9 mouse cellular contexts compared by ENCODE assay signal in genomic region chr2:162999744-163000143, GRCm38 (mm10). TPM values are rescaled to one million over a fixed set of nuclear protein-coding genes. Genes with fewer than 3 reads are reported as not detected.
DNase-seq lines count a peak whose midpoint lies in the region; ATAC-seq and TF ChIP-seq lines count a peak whose summit lies in the region.
"Had no signal": no experiment of that assay in that cellular context is flagged by ENCODE, and none has a peak within 500 bp of the region (broad histone marks: within the 10 kb centered on the region; RNA-seq: fewer than 3 reads in every experiment).

No protein-coding gene starts in this region.

- no peak overlapping the region for H3K9ac ChIP-seq in limb, embryonic 14.5 days (ENCODE audit: low read depth, low read length, severe bottlenecking)

- TF ChIP-seq CTCF in thymus, adult 2 months (IDR thresholded peaks at IDR 0.05; ENCODE audit: borderline replicate concordance, control insufficient read depth, extremely low read depth, insufficient read depth, low read length, poor library complexity): no peak
- peak; percentile 58; the same call in 1 of the 2 replicates for TF ChIP-seq CTCF in brain, embryonic 14.5 days (IDR thresholded peaks at IDR 0.05; ENCODE audit: borderline replicate concordance, extremely low read depth, insufficient read depth, insufficient read length)

- no peaks in the 10 kb centered on the region for H3K27me3 ChIP-seq in thymus, adult 2 months (ENCODE audit: control insufficient read depth, insufficient read depth, low read length)
- H3K27me3 ChIP-seq in limb, embryonic 14.5 days (ENCODE audit: control insufficient read depth, insufficient read depth, low read length): no peaks in the 10 kb centered on the region

- no peak overlapping the region for H3K4me3 ChIP-seq in thymus, adult 2 months (ENCODE audit: control insufficient read depth, insufficient read depth, low read length)
- H3K4me3 ChIP-seq in limb, embryonic 14.5 days (replicated peaks; ENCODE audit: low read length): no peak overlapping the region

- no peak for TF ChIP-seq POLR2A in thymus, adult 2 months (IDR thresholded peaks at IDR 0.05; ENCODE audit: control insufficient read depth, extremely low read depth, insufficient read depth, low read length, poor library complexity)
- TF ChIP-seq POLR2A in brain, embryonic 14.5 days (IDR thresholded peaks at IDR 0.05; ENCODE audit: borderline replicate concordance, extremely low read depth, insufficient read depth, insufficient read length, poor library complexity, severe bottlenecking): no peak
- TF ChIP-seq POLR2A in limb, embryonic 14.5 days (IDR thresholded peaks at IDR 0.05; ENCODE audit: borderline replicate concordance, extremely low read depth, insufficient read depth, insufficient read length): no peak

- H3K36me3 ChIP-seq in thymus, adult 2 months (ENCODE audit: control insufficient read depth, insufficient read depth, low read length): no peaks in the 10 kb centered on the region
- no peaks in the 10 kb centered on the region for H3K36me3 ChIP-seq in limb, embryonic 14.5 days (ENCODE audit: control insufficient read depth, insufficient read depth, low read length)

- intact Hi-C loops in heart, postnatal 14 days (cut with DNase I): loop anchor here (2.0 to 5.0 kb wide), 3 partner anchors 31 to 333 kb away; no protein-coding TSS in a partner anchor
- intact Hi-C loops in heart, postnatal 25 days (cut with DNase I): loop anchor here (1.0 kb wide), 1 partner anchor 31 kb away; no protein-coding TSS in a partner anchor

- H3K4me1 ChIP-seq in thymus, adult 2 months (replicated peaks; ENCODE audit: control insufficient read depth, insufficient read depth, low read length): no peaks in the 10 kb centered on the region
- H3K4me1 ChIP-seq in limb, embryonic 14.5 days (ENCODE audit: control insufficient read depth, insufficient read depth, low read length): no peaks in the 10 kb centered on the region

- no peak overlapping the region for H3K27ac ChIP-seq in thymus, adult 2 months (ENCODE audit: control insufficient read depth, insufficient read depth, low read length)
- no peak overlapping the region for H3K27ac ChIP-seq in limb, embryonic 14.5 days (replicated peaks; ENCODE audit: low read depth, low read length)
- H3K27ac ChIP-seq: macrophage had no signal

- no peak overlapping the region for H3K4me2 ChIP-seq in limb, embryonic 14.5 days (replicated peaks; ENCODE audit: low read depth, low read length, severe bottlenecking)

- DNase-seq in heart, postnatal 14 days: peak; percentile 22 to 61
- DNase-seq in heart, postnatal 25 days (ENCODE audit: low spot score): no peak
- peak; percentile 54 for DNase-seq in thymus, adult 2 months
- no peak for DNase-seq in thymus, adult 18-20 months
- peak; percentile 40 for DNase-seq in brain, embryonic 14.5 days (ENCODE audit: low read depth)
- peak; percentile 21 for DNase-seq in limb, embryonic 14.5 days (ENCODE audit: low spot score)
- peak; percentile 45 for DNase-seq in thymus, postnatal 25 days
- no peak for DNase-seq in frontal cortex, postnatal 10 days (ENCODE audit: low spot score in 2 of 2)

- ATAC-seq in limb, embryonic 14.5 days (ENCODE audit: low FRiP score, low read depth): no peak

- WGBS in thymus, adult 2 months: 28% methylated on average over 3 of the region's 3 CpGs
- 33% methylated on average over 3 of the region's 3 CpGs for WGBS in limb, embryonic 14.5 days

- no peaks in the 10 kb centered on the region for H3K9me3 ChIP-seq in limb, embryonic 14.5 days (ENCODE audit: control insufficient read depth, low read length)

RNA-seq across cellular contexts. Expression of gene Sgk2, which starts 12.6 kb away (rescaled TPM):
- total RNA-seq in heart, postnatal 14 days (2021): under 1 TPM in 1 of 2 experiments, not detected in 1; 0.12 TPM
- not detected for total RNA-seq in heart, postnatal 25 days (2021)
- 0.22 and 0.24 TPM in 2 replicates for polyA plus RNA-seq in thymus, adult 2 months (2012; rRNA removed)
- polyA plus RNA-seq in brain, embryonic 14.5 days (2012; rRNA removed): 0.05 and 0.09 TPM in 2 replicates
- polyA plus RNA-seq in limb, embryonic 14.5 days (2012; rRNA removed): 0.03 TPM in 1 of 2 replicates, not detected in the other
- polyA plus RNA-seq in limb, embryonic 14.5 days (2014; fragmentation: Nextera tagmentation; extraction: Ambion mirVana): 0.10 TPM in 1 of 2 replicates, not detected in the other
- polyA plus RNA-seq: macrophage had no signal

RNA-seq across cellular contexts. Expression of gene Ift52, which starts 17.4 kb away (rescaled TPM):
- total RNA-seq in heart, postnatal 14 days (2021): 10 to 100 TPM; 21.6 to 21.7 TPM
- 10 to 100 TPM; 16.7 to 17.7 TPM for total RNA-seq in heart, postnatal 25 days (2021)
- 27.2 and 28.9 TPM in 2 replicates for polyA plus RNA-seq in thymus, adult 2 months (2012; rRNA removed)
- 34.1 and 35.4 TPM in 2 replicates for polyA plus RNA-seq in brain, embryonic 14.5 days (2012; rRNA removed)
- 33.3 and 39.7 TPM in 2 replicates for polyA plus RNA-seq in limb, embryonic 14.5 days (2012; rRNA removed)
- 45.8 and 50.6 TPM in 2 replicates for polyA plus RNA-seq in limb, embryonic 14.5 days (2014; fragmentation: Nextera tagmentation; extraction: Ambion mirVana)

RNA-seq across cellular contexts. Expression of gene Mybl2, which starts 54.7 kb away (rescaled TPM):
- total RNA-seq in heart, postnatal 14 days (2021): 1 to 10 TPM; 1.7 to 2.3 TPM
- total RNA-seq in heart, postnatal 25 days (2021): under 1 TPM; 0.62 to 0.89 TPM
- 29.8 and 44.7 TPM in 2 replicates for polyA plus RNA-seq in thymus, adult 2 months (2012; rRNA removed)
- polyA plus RNA-seq in brain, embryonic 14.5 days (2012; rRNA removed): 11.0 and 15.9 TPM in 2 replicates
- 26.0 and 28.3 TPM in 2 replicates for polyA plus RNA-seq in limb, embryonic 14.5 days (2012; rRNA removed)
- polyA plus RNA-seq in limb, embryonic 14.5 days (2014; fragmentation: Nextera tagmentation; extraction: Ambion mirVana): 17.4 and 18.9 TPM in 2 replicates

RNA-seq across cellular contexts. Expression of gene L3mbtl1, which starts 56.5 kb away (rescaled TPM):
- under 1 TPM in 1 of 2 experiments, not detected in 1; 0.05 TPM for total RNA-seq in heart, postnatal 14 days (2021)
- not detected for total RNA-seq in heart, postnatal 25 days (2021)
- 0.19 and 0.36 TPM in 2 replicates for polyA plus RNA-seq in thymus, adult 2 months (2012; rRNA removed)
- 3.6 and 5.2 TPM in 2 replicates for polyA plus RNA-seq in brain, embryonic 14.5 days (2012; rRNA removed)
- 0.72 and 0.78 TPM in 2 replicates for polyA plus RNA-seq in limb, embryonic 14.5 days (2012; rRNA removed)
- polyA plus RNA-seq in limb, embryonic 14.5 days (2014; fragmentation: Nextera tagmentation; extraction: Ambion mirVana): 0.21 and 0.29 TPM in 2 replicates
- polyA plus RNA-seq: macrophage had no signal

Comparison
In these comparisons a context has a peak if more than half of its experiments do, and no peak if none do; other contexts are left out.
1. DNase-seq: peak in heart, postnatal 14 days (2 of 2), thymus, adult 2 months (single experiment), brain, embryonic 14.5 days (single experiment), limb, embryonic 14.5 days (single experiment) and thymus, postnatal 25 days (single experiment); none in heart, postnatal 25 days (single experiment), thymus, adult 18-20 months (0 of 2) and frontal cortex, postnatal 10 days (0 of 2).